Mouse (Mus musculus) small intestine, adult 2 months (tissue): ENCODE results near the gene Cdk5. TPM values are rescaled to one million over a fixed set of nuclear protein-coding genes. Genes with fewer than 3 reads are reported as not detected.

Experiments
- H3K27ac ChIP-seq: fragments of 200-500 bp; 2 replicates; pipeline ENCODE4 v1.5.1; 2012; ENCODE audit warnings: low read depth, low read length, control low read depth, inconsistent platforms; ENCODE audit not compliant: insufficient read depth
- H3K27me3 ChIP-seq: fragments of 200-500 bp; 2 replicates; pipeline ENCODE4 v1.6.1; 2012; ENCODE audit warnings: mild to moderate bottlenecking, moderate library complexity, low read length, inconsistent platforms; ENCODE audit not compliant: control insufficient read depth, insufficient read depth
- H3K36me3 ChIP-seq: fragments of 200-500 bp; 2 replicates; pipeline ENCODE4 v1.6.1; 2012; ENCODE audit warnings: mild to moderate bottlenecking, low read length, control low read depth, inconsistent platforms; ENCODE audit not compliant: control insufficient read depth, insufficient read depth
- H3K4me1 ChIP-seq: fragments of 200-500 bp; 2 replicates; pipeline ENCODE4 v1.6.1; 2012; ENCODE audit warnings: low read length, inconsistent platforms, mixed read lengths; ENCODE audit not compliant: control insufficient read depth, insufficient read depth, insufficient read length
- H3K4me3 ChIP-seq: fragments of 200-500 bp; 2 replicates; pipeline ENCODE4 v1.5.1; 2012; ENCODE audit warnings: low read depth, mild to moderate bottlenecking, control low read depth, inconsistent platforms, low read length, moderate library complexity
- CTCF ChIP-seq: fragments of 200-500 bp; IDR thresholded peaks from 2 replicates; pipeline ENCODE4 v1.5.1; 2012; ENCODE audit warnings: low read depth, mild to moderate bottlenecking, control low read depth, inconsistent platforms, low read length, moderate library complexity, mixed read lengths; ENCODE audit not compliant: insufficient replicate concordance, insufficient read length; ENCODE audit errors: extremely low read depth
- POLR2A ChIP-seq: fragments of 200-500 bp; IDR thresholded peaks from 2 replicates; pipeline ENCODE4 v1.6.1; 2012; ENCODE audit warnings: low read depth, mild to moderate bottlenecking, control low read depth, inconsistent platforms, low read length, moderate library complexity
- WGBS: fragments of 180-500 bp; shearing (Covaris S2); methylation state at CpG from one replicate; pipeline ENCODE4 v1.1.7; 2018; 5-methylcytosine and 5-hydroxymethylcytosine counted together
- polyA plus RNA-seq: library from polyadenylated mRNA; depleted of rRNA; stranded (reverse); fragments of >200 nt; gene quantifications from 2 replicates; pipeline ENCODE4 v1.2.3, GENCODE M21; 2012

The Cdk5 gene
- polyA plus RNA-seq, 1 experiment: 64.7 TPM

GRCm38 (mm10) chr5:24417587-24417986, 5.7 kb downstream of the Cdk5 start:
- no peak overlapping the region for H3K27ac ChIP-seq
- 92% methylated on average over 10 of the region's 10 CpGs for WGBS
- TF ChIP-seq CTCF (no peak), POLR2A (no peak)

GRCm38 (mm10) chr5:24416222-24416736, 7.1 kb downstream of the Cdk5 start:
- Histone ChIP-seq H3K36me3 (peaks cover 5% of the 10 kb centered on the region; the same call in 1 of the 2 replicates), H3K27me3 (no peaks in the 10 kb centered on the region), H3K4me3 (no peak overlapping the region), H3K4me1 (peaks cover 16% of the 10 kb centered on the region), H3K27ac (no peak overlapping the region)
- peak; percentile 79; the same call in 1 of the 2 replicates for TF ChIP-seq CTCF
- no peak for TF ChIP-seq POLR2A
- 6% methylated on average over 21 of the region's 21 CpGs for WGBS

More at GRCm38 (mm10) chr5:24417587-24417986, 5.7 kb downstream of the Cdk5 start:
- H3K27me3 ChIP-seq: no peaks in the 10 kb centered on the region
- H3K4me1 ChIP-seq: peaks cover 16% of the 10 kb centered on the region
- peaks cover 5% of the 10 kb centered on the region; the same call in 1 of the 2 replicates for H3K36me3 ChIP-seq
- H3K4me3 ChIP-seq: no peak overlapping the region

- H3K27me3 ChIP-seq: no peaks in the 10 kb centered on the region
- H3K36me3 ChIP-seq: 0 out of 2 replicates have a peak, but pooled peaks cover 6% of the 10 kb centered on the region
- no peak overlapping the region for H3K4me3 ChIP-seq
- H3K27ac ChIP-seq: no peak overlapping the region
- H3K4me1 ChIP-seq: peaks cover 16% of the 10 kb centered on the region
- TF ChIP-seq CTCF (no peak), POLR2A (no peak)
- 68% methylated on average over 13 of the region's 13 CpGs for WGBS
Observed at GRCm38 (mm10) chr5:24413938-24414337, 9.4 kb downstream of the Cdk5 start.

- WGBS: 26% methylated on average over 11 of the region's 11 CpGs
- no peaks in the 10 kb centered on the region for H3K27me3 ChIP-seq
- peaks cover 16% of the 10 kb centered on the region for H3K4me1 ChIP-seq
- peaks cover 9% of the 10 kb centered on the region for H3K36me3 ChIP-seq
- H3K4me3 ChIP-seq: peak within 1 kb of the TSS; percentile 16; the same call in 1 of the 2 replicates
- no peak for TF ChIP-seq CTCF
- no peak for TF ChIP-seq POLR2A
- H3K27ac ChIP-seq: no peak within 1 kb of the TSS
Observed at GRCm38 (mm10) chr5:24413042-24413693, 10.2 kb downstream of the Cdk5 start, which contains the start of gene Asic3. Gene Asic3, plus strand, starts transcription at chr5:24413392.

- H3K27ac ChIP-seq: no peak overlapping the region
- H3K4me1 ChIP-seq: peaks cover 16% of the 10 kb centered on the region
- WGBS: 85% methylated on average over 2 of the region's 2 CpGs
- no peak overlapping the region for H3K4me3 ChIP-seq
- peaks cover 13% of the 10 kb centered on the region for H3K36me3 ChIP-seq
- TF ChIP-seq CTCF (no peak), POLR2A (no peak)
- H3K27me3 ChIP-seq: no peaks in the 10 kb centered on the region
Observed at GRCm38 (mm10) chr5:24412063-24412462, 11.3 kb downstream of the Cdk5 start.

GRCm38 (mm10) chr5:24409466-24409865, 13.9 kb downstream of the Cdk5 start:
- H3K4me1 ChIP-seq: peaks cover 12% of the 10 kb centered on the region
- peaks cover 13% of the 10 kb centered on the region for H3K36me3 ChIP-seq
- no peak overlapping the region for H3K27ac ChIP-seq
- H3K4me3 ChIP-seq: no peak overlapping the region
- no peaks in the 10 kb centered on the region for H3K27me3 ChIP-seq
- WGBS: 89% methylated on average over 2 of the region's 2 CpGs
- TF ChIP-seq CTCF: no peak
- no peak for TF ChIP-seq POLR2A

- H3K4me3 ChIP-seq: no peak overlapping the region
- 82% methylated on average over 13 of the region's 13 CpGs for WGBS
- H3K4me1 ChIP-seq: peaks cover 5% of the 10 kb centered on the region
- H3K27me3 ChIP-seq: no peaks in the 10 kb centered on the region
- TF ChIP-seq POLR2A: no peak
- no peak for TF ChIP-seq CTCF
- H3K36me3 ChIP-seq: peaks cover 15% of the 10 kb centered on the region
- H3K27ac ChIP-seq: no peak overlapping the region
Observed at GRCm38 (mm10) chr5:24408651-24409050, 14.7 kb downstream of the Cdk5 start.
